Mouse (Mus musculus) heart, embryonic 16.5 days (tissue): Measurements from ENCODE around the gene 1500009C09Rik. TPM values are rescaled to one million over a fixed set of nuclear protein-coding genes. Genes with fewer than 3 reads are reported as not detected.

Experiments
- ATAC-seq: fragments of 200-750 bp; cut with Nextera tagmentation; replicated peaks from 2 replicates; pipeline ENCODE4 v1.8.0; 2017; ENCODE audit warnings: moderate number of reproducible peaks; ENCODE audit not compliant: insufficient read depth, low FRiP score; ENCODE audit errors: extremely low read depth
- H3K27ac ChIP-seq: fragments of 300-500 bp; sonication (generic); 2 replicates; pipeline ENCODE4 v1.5.1; 2014; ENCODE audit warnings: mild to moderate bottlenecking, low read length, control low read depth, moderate library complexity
- H3K27me3 ChIP-seq: fragments of 300-500 bp; sonication (generic); 2 replicates; pipeline ENCODE4 v1.6.1; 2014; ENCODE audit warnings: low read length, mixed read lengths; ENCODE audit not compliant: control insufficient read depth, insufficient read depth
- H3K36me3 ChIP-seq: fragments of 300-500 bp; sonication (generic); 2 replicates; pipeline ENCODE4 v1.6.1; 2014; ENCODE audit not compliant: control insufficient read depth, insufficient read depth
- H3K4me1 ChIP-seq: fragments of 300-500 bp; sonication (generic); 2 replicates; pipeline ENCODE4 v1.6.1; 2014; ENCODE audit warnings: low read length, mixed read lengths; ENCODE audit not compliant: control insufficient read depth, insufficient read depth
- H3K4me2 ChIP-seq: fragments of 300-500 bp; sonication (generic); 2 replicates; pipeline ENCODE4 v1.6.1; 2014; ENCODE audit warnings: low read depth, mild to moderate bottlenecking, control low read depth, low read length
- H3K4me3 ChIP-seq: fragments of 300-500 bp; sonication (generic); 2 replicates; pipeline ENCODE4 v1.5.1; 2014; ENCODE audit warnings: mild to moderate bottlenecking, control low read depth, low read length
- H3K9ac ChIP-seq: fragments of 300-500 bp; sonication (generic); 2 replicates; pipeline ENCODE4 v1.6.1; 2014; ENCODE audit warnings: low read length, control low read depth
- H3K9me3 ChIP-seq: fragments of 300-500 bp; sonication (generic); replicated peaks from 2 replicates; pipeline ENCODE4 v1.6.1; 2016; ENCODE audit warnings: low read length; ENCODE audit not compliant: control insufficient read depth
- WGBS: fragments of 180-500 bp; shearing (Covaris S2); extraction: QIAGEN DNeasy Blood & Tissue Kit; methylation state at CpG from one replicate; pipeline ENCODE4 v1.1.7; 2014; 5-methylcytosine and 5-hydroxymethylcytosine counted together
- polyA plus RNA-seq: library from polyadenylated mRNA; unstranded; fragments of >200 nt; fragmentation: Nextera tagmentation; extraction: Ambion mirVana; gene quantifications from 2 replicates; pipeline ENCODE4 v1.2.1, GENCODE M21; 2015

The 1500009C09Rik gene
- polyA plus RNA-seq, 1 experiment from 2014 or later, result not detected

GRCm38 (mm10) chr15:82225769-82226168 is 26.4 kb upstream of the 1500009C09Rik start:
- no peak overlapping the region for H3K9ac ChIP-seq
- no peaks in the 10 kb centered on the region for H3K36me3 ChIP-seq
- H3K4me1 ChIP-seq, result peaks cover 9% of the 10 kb centered on the region
- no peak for ATAC-seq
- no peak overlapping the region for H3K4me3 ChIP-seq
- no peak overlapping the region for H3K27ac ChIP-seq
- no peak overlapping the region for H3K4me2 ChIP-seq
- H3K9me3 ChIP-seq, result no peaks in the 10 kb centered on the region
- WGBS, result 74% methylated on average over 5 of the region's 5 CpGs
- peaks cover 44% of the 10 kb centered on the region for H3K27me3 ChIP-seq

- Histone ChIP-seq H3K9ac (no peak overlapping the region), H3K27ac (no peak overlapping the region), H3K36me3 (peaks cover 4% of the 10 kb centered on the region; the same call in 1 of the 2 replicates), H3K9me3 (no peaks in the 10 kb centered on the region), H3K4me1 (no peaks in the 10 kb centered on the region; the same call in 1 of the 2 replicates), H3K4me3 (no peak overlapping the region), H3K4me2 (no peak overlapping the region), H3K27me3 (peaks cover 13% of the 10 kb centered on the region)
- no peak for ATAC-seq
- WGBS, result 34% methylated on average over 11 of the region's 11 CpGs
Observed at GRCm38 (mm10) chr15:82229542-82230045, 22.6 kb upstream of the 1500009C09Rik start.

- Histone ChIP-seq H3K9ac (no peak overlapping the region), H3K36me3 (peaks cover 4% of the 10 kb centered on the region; the same call in 1 of the 2 replicates), H3K4me3 (no peak overlapping the region), H3K4me2 (no peak overlapping the region), H3K27me3 (peaks cover 9% of the 10 kb centered on the region), H3K27ac (no peak overlapping the region), H3K9me3 (no peaks in the 10 kb centered on the region), H3K4me1 (no peaks in the 10 kb centered on the region; the same call in 1 of the 2 replicates)
- ATAC-seq, result no peak
- WGBS, result 68% methylated on average over 6 of the region's 6 CpGs
Observed at GRCm38 (mm10) chr15:82230098-82230611, 22.0 kb upstream of the 1500009C09Rik start.

GRCm38 (mm10) chr15:82231100-82231499 is 21.1 kb upstream of the 1500009C09Rik start:
- 78% methylated on average over 4 of the region's 4 CpGs for WGBS
- no peaks in the 10 kb centered on the region; the same call in 1 of the 2 replicates for H3K4me1 ChIP-seq
- H3K4me3 ChIP-seq, result no peak overlapping the region
- no peak for ATAC-seq
- peaks cover 4% of the 10 kb centered on the region; the same call in 1 of the 2 replicates for H3K36me3 ChIP-seq
- no peak overlapping the region for H3K4me2 ChIP-seq
- H3K27ac ChIP-seq, result no peak overlapping the region
- H3K9ac ChIP-seq, result no peak overlapping the region
- H3K9me3 ChIP-seq, result no peaks in the 10 kb centered on the region
- H3K27me3 ChIP-seq, result 0 out of 2 replicates have a peak, but pooled peaks cover 1% of the 10 kb centered on the region

- H3K9ac ChIP-seq, result no peak overlapping the region
- no peak overlapping the region for H3K4me2 ChIP-seq
- 62% methylated on average over 11 of the region's 11 CpGs for WGBS
- H3K27me3 ChIP-seq, result no peaks in the 10 kb centered on the region
- H3K36me3 ChIP-seq, result peaks cover 4% of the 10 kb centered on the region; the same call in 1 of the 2 replicates
- no peaks in the 10 kb centered on the region for H3K9me3 ChIP-seq
- H3K4me3 ChIP-seq, result no peak overlapping the region
- no peak overlapping the region for H3K27ac ChIP-seq
- H3K4me1 ChIP-seq, result no peaks in the 10 kb centered on the region; the same call in 1 of the 2 replicates
- no peak for ATAC-seq
Observed at GRCm38 (mm10) chr15:82231591-82232378, 20.4 kb upstream of the 1500009C09Rik start.

GRCm38 (mm10) chr15:82232651-82233050 is 19.5 kb upstream of the 1500009C09Rik start:
- WGBS, result 73% methylated on average over 4 of the region's 4 CpGs
- no peak for ATAC-seq
- H3K4me3 ChIP-seq, result no peak overlapping the region
- H3K27ac ChIP-seq, result no peak overlapping the region
- peaks cover 4% of the 10 kb centered on the region; the same call in 1 of the 2 replicates for H3K36me3 ChIP-seq
- no peaks in the 10 kb centered on the region for H3K27me3 ChIP-seq
- no peak overlapping the region for H3K9ac ChIP-seq
- no peaks in the 10 kb centered on the region; the same call in 1 of the 2 replicates for H3K4me1 ChIP-seq
- H3K9me3 ChIP-seq, result no peaks in the 10 kb centered on the region
- H3K4me2 ChIP-seq, result no peak overlapping the region

GRCm38 (mm10) chr15:82235661-82236060 is 16.5 kb upstream of the 1500009C09Rik start:
- H3K9ac ChIP-seq, result no peak overlapping the region
- no peak for ATAC-seq
- no peaks in the 10 kb centered on the region for H3K9me3 ChIP-seq
- H3K27ac ChIP-seq, result no peak overlapping the region
- H3K4me1 ChIP-seq, result no peaks in the 10 kb centered on the region
- no peak overlapping the region for H3K4me2 ChIP-seq
- H3K36me3 ChIP-seq, result peaks cover 10% of the 10 kb centered on the region
- H3K27me3 ChIP-seq, result no peaks in the 10 kb centered on the region
- no peak overlapping the region for H3K4me3 ChIP-seq
- 58% methylated on average over 10 of the region's 10 CpGs for WGBS

GRCm38 (mm10) chr15:82236565-82236964 is 15.6 kb upstream of the 1500009C09Rik start:
- no peaks in the 10 kb centered on the region for H3K4me1 ChIP-seq
- ATAC-seq, result no peak
- H3K9me3 ChIP-seq, result no peaks in the 10 kb centered on the region
- H3K4me2 ChIP-seq, result no peak overlapping the region
- H3K36me3 ChIP-seq, result peaks cover 10% of the 10 kb centered on the region
- 18% methylated on average over 5 of the region's 5 CpGs for WGBS
- H3K4me3 ChIP-seq, result no peak overlapping the region
- H3K27me3 ChIP-seq, result no peaks in the 10 kb centered on the region
- H3K27ac ChIP-seq, result no peak overlapping the region
- no peak overlapping the region for H3K9ac ChIP-seq

GRCm38 (mm10) chr15:82243311-82243710 is 8.9 kb upstream of the 1500009C09Rik start:
- Histone ChIP-seq H3K9ac (peak overlapping the region; percentile 82), H3K27ac (no peak overlapping the region)
- ATAC-seq, result no peak

More at GRCm38 (mm10) chr15:82243311-82243710, 8.9 kb upstream of the 1500009C09Rik start:
- Histone ChIP-seq H3K4me3 (peak overlapping the region; percentile 94), H3K36me3 (peaks cover 2% of the 10 kb centered on the region; the same call in 1 of the 2 replicates), H3K4me1 (peaks cover 7% of the 10 kb centered on the region), H3K27me3 (no peaks in the 10 kb centered on the region), H3K4me2 (peak overlapping the region; percentile 97), H3K9me3 (no peaks in the 10 kb centered on the region)
- WGBS, result 75% methylated on average over 3 of the region's 3 CpGs
